Mouse (Mus musculus) natural killer cell, adult 2 months (primary cell): ENCODE measurements around the gene Haus3.

Source experiments
- DNase-seq, 2 experiments: peaks; one replicate each; pipeline ENCODE4 v3.0.0; 2022; ENCODE audit warnings: low spot score in 2 of 2

The Haus3 gene

GRCm38 (mm10) chr5:34168950-34169891 lies at the start of gene Haus3, which contains the start of gene Poln:
Gene Haus3, minus strand, starts transcription at chr5:34169527.
Gene Poln, minus strand, starts transcription at chr5:34169448.
- DNase-seq = peak; percentile 95 to 96

GRCm38 (mm10) chr5:34218672-34219071 lies 49.3 kb upstream of the Haus3 start:
- no peak for DNase-seq

GRCm38 (mm10) chr5:34217756-34218155 lies 48.4 kb upstream of the Haus3 start:
- DNase-seq = no peak

- DNase-seq = no peak
Observed at GRCm38 (mm10) chr5:34216025-34216424, 46.7 kb upstream of the Haus3 start.

GRCm38 (mm10) chr5:34213659-34214058 lies 44.3 kb upstream of the Haus3 start:
- no peak for DNase-seq

- peak; percentile 73 to 81 for DNase-seq
Observed at GRCm38 (mm10) chr5:34210279-34210678, 41.0 kb upstream of the Haus3 start.

GRCm38 (mm10) chr5:34207503-34207902 lies 38.2 kb upstream of the Haus3 start:
- DNase-seq = no peak

- DNase-seq = no peak
Observed at GRCm38 (mm10) chr5:34205788-34206187, 36.5 kb upstream of the Haus3 start.

- DNase-seq = no peak
Observed at GRCm38 (mm10) chr5:34204911-34205310, 35.6 kb upstream of the Haus3 start.

- DNase-seq = no peak
Observed at GRCm38 (mm10) chr5:34202006-34202405, 32.7 kb upstream of the Haus3 start.

- peak in 1 of 2 experiments; percentile 28 for DNase-seq
Observed at GRCm38 (mm10) chr5:34201396-34201795, 32.1 kb upstream of the Haus3 start.

- peak; percentile 50 to 57 for DNase-seq
Observed at GRCm38 (mm10) chr5:34198615-34199014, 29.3 kb upstream of the Haus3 start.

- no peak for DNase-seq
Observed at GRCm38 (mm10) chr5:34197243-34197642, 27.9 kb upstream of the Haus3 start.

- DNase-seq = peak; percentile 90 to 96
Observed at GRCm38 (mm10) chr5:34196423-34196822, 27.1 kb upstream of the Haus3 start.

- DNase-seq = no peak
Observed at GRCm38 (mm10) chr5:34195786-34196185, 26.5 kb upstream of the Haus3 start.

- no peak for DNase-seq
Observed at GRCm38 (mm10) chr5:34194975-34195662, 25.8 kb upstream of the Haus3 start.

GRCm38 (mm10) chr5:34194426-34194825 lies 25.1 kb upstream of the Haus3 start:
- no peak for DNase-seq

GRCm38 (mm10) chr5:34191843-34192242 lies 22.5 kb upstream of the Haus3 start:
- peak in 1 of 2 experiments; percentile 40 for DNase-seq

GRCm38 (mm10) chr5:34191021-34191420 lies 21.7 kb upstream of the Haus3 start:
- DNase-seq = no peak

- no peak for DNase-seq
Observed at GRCm38 (mm10) chr5:34189521-34189920, 20.2 kb upstream of the Haus3 start.

GRCm38 (mm10) chr5:34188856-34189255 lies 19.5 kb upstream of the Haus3 start:
- DNase-seq = peak in 1 of 2 experiments; percentile 29

GRCm38 (mm10) chr5:34187601-34188316 lies 18.4 kb upstream of the Haus3 start, which contains the start of gene Mxd4:
Gene Mxd4, minus strand, starts transcription at chr5:34187720.
- DNase-seq = peak; percentile 98
